Mouse (Mus musculus) stomach, embryonic 16.5 days (tissue): ENCODE data around the gene Dusp5. TPM values are rescaled to one million over a fixed set of nuclear protein-coding genes. Genes with fewer than 3 reads are reported as not detected.
"Not testable (repeated sequence)": the region's sequence is repeated elsewhere in the genome, so short reads cannot be mapped to it uniquely, and the experiment has no call there.

Experiments used
- ATAC-seq: fragments of 200-750 bp; cut with Nextera tagmentation; 2 replicates; pipeline ENCODE4 v1.8.0; 2017; ENCODE audit warnings: moderate number of reproducible peaks, moderate TSS enrichment; ENCODE audit not compliant: insufficient read depth, low FRiP score
- H3K27ac ChIP-seq: fragments of 300-500 bp; sonication (generic); 2 replicates; pipeline ENCODE4 v1.5.1; 2014; ENCODE audit warnings: low read length
- H3K27me3 ChIP-seq: fragments of 300-500 bp; sonication (generic); 2 replicates; pipeline ENCODE4 v1.6.1; 2014; ENCODE audit warnings: low read length, control low read depth, mixed read lengths; ENCODE audit not compliant: control insufficient read depth, insufficient read depth
- H3K36me3 ChIP-seq: fragments of 300-500 bp; sonication (generic); 2 replicates; pipeline ENCODE4 v1.6.1; 2014; ENCODE audit warnings: low read length; ENCODE audit not compliant: control insufficient read depth, insufficient read depth
- H3K4me1 ChIP-seq: fragments of 300-500 bp; sonication (generic); 2 replicates; pipeline ENCODE4 v1.6.1; 2014; ENCODE audit warnings: low read length, control low read depth, mixed read lengths; ENCODE audit not compliant: control insufficient read depth, insufficient read depth
- H3K4me2 ChIP-seq: fragments of 300-500 bp; sonication (generic); 2 replicates; pipeline ENCODE4 v1.6.1; 2014; ENCODE audit warnings: low read depth, low read length, mixed read lengths
- H3K4me3 ChIP-seq: fragments of 300-500 bp; sonication (generic); replicated peaks from 2 replicates; pipeline ENCODE4 v1.5.1; 2014; ENCODE audit warnings: mild to moderate bottlenecking, low read length
- H3K9ac ChIP-seq: fragments of 300-500 bp; sonication (generic); 2 replicates; pipeline ENCODE4 v1.6.1; 2014; ENCODE audit warnings: low read length
- H3K9me3 ChIP-seq: fragments of 300-500 bp; sonication (generic); replicated peaks from 2 replicates; pipeline ENCODE4 v1.6.1; 2016; ENCODE audit warnings: low read length, control low read depth; ENCODE audit not compliant: control insufficient read depth
- WGBS: fragments of 180-500 bp; shearing (Covaris S2); extraction: QIAGEN DNeasy Blood & Tissue Kit; methylation state at CpG from one replicate; pipeline ENCODE4 v1.1.7; 2014; 5-methylcytosine and 5-hydroxymethylcytosine counted together
- polyA plus RNA-seq: library from polyadenylated mRNA; unstranded; fragments of >200 nt; fragmentation: Nextera tagmentation; extraction: Ambion mirVana; gene quantifications from 2 replicates; pipeline ENCODE4 v1.2.1, GENCODE M21; 2015

Gene Dusp5
- polyA plus RNA-seq, 1 experiment from 2014 or later, result 5.9 TPM

- no peak for ATAC-seq
- WGBS, result 74% methylated on average over 4 of the region's 4 CpGs
Measured at GRCm38 (mm10) chr19:53492528-53492927, 36.4 kb upstream of the Dusp5 start.

GRCm38 (mm10) chr19:53493866-53494265 lies 35.0 kb upstream of the Dusp5 start:
- Histone ChIP-seq H3K27me3 (no peaks in the 10 kb centered on the region), H3K27ac (no peak overlapping the region), H3K4me3 (no peak overlapping the region), H3K4me1 (no peaks in the 10 kb centered on the region), H3K9ac (no peak overlapping the region), H3K4me2 (no peak overlapping the region), H3K36me3 (no peaks in the 10 kb centered on the region), H3K9me3 (no peaks in the 10 kb centered on the region)
- 54% methylated on average over 5 of the region's 5 CpGs for WGBS
- ATAC-seq, result no peak

More at GRCm38 (mm10) chr19:53492528-53492927, 36.4 kb upstream of the Dusp5 start:
- no peak overlapping the region for H3K4me2 ChIP-seq
- H3K27me3 ChIP-seq, result no peaks in the 10 kb centered on the region
- no peak overlapping the region for H3K27ac ChIP-seq
- H3K9me3 ChIP-seq, result no peaks in the 10 kb centered on the region
- no peaks in the 10 kb centered on the region for H3K36me3 ChIP-seq
- H3K4me3 ChIP-seq, result no peak overlapping the region
- no peaks in the 10 kb centered on the region for H3K4me1 ChIP-seq
- H3K9ac ChIP-seq, result no peak overlapping the region

- no peak overlapping the region for H3K4me2 ChIP-seq
- no peaks in the 10 kb centered on the region for H3K27me3 ChIP-seq
- peaks cover under 1% of the 10 kb centered on the region; the same call in 1 of the 2 replicates for H3K4me1 ChIP-seq
- no peak overlapping the region for H3K4me3 ChIP-seq
- ATAC-seq, result no peak
- no peaks in the 10 kb centered on the region for H3K36me3 ChIP-seq
- H3K9me3 ChIP-seq, result no peaks in the 10 kb centered on the region
- 56% methylated on average over 3 of the region's 3 CpGs for WGBS
- no peak overlapping the region for H3K9ac ChIP-seq
- no peak overlapping the region for H3K27ac ChIP-seq
Measured at GRCm38 (mm10) chr19:53497910-53498309, 31.0 kb upstream of the Dusp5 start.

GRCm38 (mm10) chr19:53499049-53499448 lies 29.9 kb upstream of the Dusp5 start:
- no peak for ATAC-seq
- Histone ChIP-seq H3K9me3 (no peaks in the 10 kb centered on the region), H3K4me2 (no peak overlapping the region), H3K27ac (no peak overlapping the region), H3K4me1 (peaks cover 2% of the 10 kb centered on the region; the same call in 1 of the 2 replicates), H3K9ac (no peak overlapping the region), H3K4me3 (no peak overlapping the region), H3K36me3 (no peaks in the 10 kb centered on the region), H3K27me3 (no peaks in the 10 kb centered on the region)
- WGBS, result 88% methylated on average over 8 of the region's 8 CpGs

GRCm38 (mm10) chr19:53499451-53499940 lies 29.4 kb upstream of the Dusp5 start:
- H3K4me1 ChIP-seq, result peaks cover 2% of the 10 kb centered on the region; the same call in 1 of the 2 replicates
- H3K27ac ChIP-seq, result no peak overlapping the region
- no peak overlapping the region for H3K9ac ChIP-seq
- no peaks in the 10 kb centered on the region for H3K36me3 ChIP-seq
- 82% methylated on average over 4 of the region's 4 CpGs for WGBS
- H3K27me3 ChIP-seq, result no peaks in the 10 kb centered on the region
- H3K4me3 ChIP-seq, result no peak overlapping the region
- H3K9me3 ChIP-seq, result no peaks in the 10 kb centered on the region
- ATAC-seq, result peak; percentile 31
- H3K4me2 ChIP-seq, result no peak overlapping the region

- Histone ChIP-seq H3K4me1 (peaks cover 5% of the 10 kb centered on the region; the same call in 1 of the 2 replicates), H3K27ac (0 out of 2 replicates have a peak overlapping the region, but pooled peaks have one; percentile 26), H3K36me3 (no peaks in the 10 kb centered on the region), H3K9me3 (no peaks in the 10 kb centered on the region), H3K27me3 (no peaks in the 10 kb centered on the region), H3K4me2 (no peak overlapping the region), H3K9ac (no peak overlapping the region), H3K4me3 (no peak overlapping the region)
- ATAC-seq, result peak; percentile 68; the same call in 1 of the 2 replicates
- WGBS, result 51% methylated on average over 25 of the region's 25 CpGs
Measured at GRCm38 (mm10) chr19:53500298-53501006, 28.5 kb upstream of the Dusp5 start.

GRCm38 (mm10) chr19:53501239-53501638 lies 27.7 kb upstream of the Dusp5 start:
- H3K4me2 ChIP-seq, H3K36me3 ChIP-seq, H3K4me3 ChIP-seq, H3K9me3 ChIP-seq, H3K9ac ChIP-seq, H3K4me1 ChIP-seq, ATAC-seq, H3K27ac ChIP-seq, H3K27me3 ChIP-seq: not testable (repeated sequence)
- 87% methylated on average over 7 of the region's 7 CpGs for WGBS

- H3K4me3 ChIP-seq, result no peak overlapping the region
- H3K9ac ChIP-seq, result no peak overlapping the region
- no peaks in the 10 kb centered on the region for H3K9me3 ChIP-seq
- peaks cover 5% of the 10 kb centered on the region; the same call in 1 of the 2 replicates for H3K4me1 ChIP-seq
- no peak overlapping the region for H3K27ac ChIP-seq
- WGBS, result 87% methylated on average over 2 of the region's 2 CpGs
- no peak overlapping the region for H3K4me2 ChIP-seq
- ATAC-seq, result no peak
- H3K36me3 ChIP-seq, result no peaks in the 10 kb centered on the region
- H3K27me3 ChIP-seq, result no peaks in the 10 kb centered on the region
Measured at GRCm38 (mm10) chr19:53501765-53502164, 27.1 kb upstream of the Dusp5 start.

GRCm38 (mm10) chr19:53502891-53503371 lies 26.0 kb upstream of the Dusp5 start:
- Histone ChIP-seq H3K36me3 (no peaks in the 10 kb centered on the region), H3K9ac (no peak overlapping the region), H3K4me3 (no peak overlapping the region), H3K4me2 (no peak overlapping the region), H3K27ac (no peak overlapping the region), H3K27me3 (no peaks in the 10 kb centered on the region), H3K9me3 (no peaks in the 10 kb centered on the region), H3K4me1 (peaks cover 5% of the 10 kb centered on the region; the same call in 1 of the 2 replicates)
- WGBS, result 51% methylated on average over 9 of the region's 9 CpGs
- no peak for ATAC-seq
